Mouse (Mus musculus) splenic B cell, adult 2 months (primary cell): ENCODE measurements around the gene Tnpo2.

ENCODE experiments used
- DNase-seq: peaks from one replicate; pipeline ENCODE4 v3.0.0-alpha.2; 2011; ENCODE audit warnings: low read depth, low spot score
- H3K27me3 ChIP-seq: 2 replicates; pipeline ENCODE4 v1.6.1; 2012; ENCODE audit warnings: mild to moderate bottlenecking, low read length, moderate library complexity, mixed read lengths; ENCODE audit not compliant: control insufficient read depth, poor library complexity, insufficient read depth, severe bottlenecking
- H3K36me3 ChIP-seq: 2 replicates; pipeline ENCODE4 v1.6.1; 2012; ENCODE audit warnings: mild to moderate bottlenecking, low read length, moderate library complexity, mixed read lengths; ENCODE audit not compliant: control insufficient read depth, poor library complexity, insufficient read depth, severe bottlenecking

Gene Tnpo2

GRCm38 (mm10) chr8:85095566-85095965, 58.9 kb downstream of the Tnpo2 start:
- H3K27me3 ChIP-seq: no peaks in the 10 kb centered on the region
- no peak for DNase-seq
- peaks cover 10% of the 10 kb centered on the region for H3K36me3 ChIP-seq

- Histone ChIP-seq H3K27me3 (no peaks in the 10 kb centered on the region), H3K36me3 (peaks cover 8% of the 10 kb centered on the region)
- no peak for DNase-seq
Observed at GRCm38 (mm10) chr8:85096196-85096595, 59.5 kb downstream of the Tnpo2 start.

- peaks cover 8% of the 10 kb centered on the region for H3K36me3 ChIP-seq
- DNase-seq: no peak
Observed at GRCm38 (mm10) chr8:85096850-85097249, 60.1 kb downstream of the Tnpo2 start.

DNA sequence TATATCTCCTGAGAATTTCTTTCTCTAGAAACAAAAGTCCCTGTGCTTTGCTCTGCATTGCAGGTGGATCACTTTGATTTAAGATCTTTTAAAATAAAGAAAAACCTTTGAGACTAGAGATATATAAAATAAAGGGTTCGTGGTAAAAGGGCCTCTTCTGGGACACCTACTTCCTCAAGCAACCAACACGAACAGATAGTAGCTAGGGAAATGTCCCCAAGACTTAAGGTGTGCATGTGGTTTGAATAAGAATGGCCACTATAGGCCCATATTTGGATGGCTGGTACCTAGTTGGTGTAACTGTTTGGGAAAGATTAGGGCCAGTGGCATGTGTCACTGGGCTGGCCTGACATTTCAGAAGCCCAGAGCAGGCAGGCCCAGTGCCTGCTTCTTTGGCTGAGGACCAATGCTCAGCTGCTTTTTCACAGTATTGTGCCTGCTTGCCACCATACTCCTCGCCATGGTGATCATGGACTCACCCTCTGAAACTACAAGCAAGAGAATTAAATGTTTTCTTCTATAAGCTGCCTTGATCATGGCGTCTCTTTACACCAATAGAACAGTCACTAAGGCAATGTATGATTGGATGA, 63.5 kb downstream of the Tnpo2 start:
- H3K36me3 ChIP-seq: no peaks in the 10 kb centered on the region; the same call in 1 of the 2 replicates
- no peak for DNase-seq
- no peaks in the 10 kb centered on the region for H3K27me3 ChIP-seq

More at GRCm38 (mm10) chr8:85096850-85097249, 60.1 kb downstream of the Tnpo2 start:
- no peaks in the 10 kb centered on the region for H3K27me3 ChIP-seq
